Mouse (Mus musculus) cerebellum, postnatal 10 days (tissue): ENCODE measurements around the gene Elmo1.

Experiments
- DNase-seq, 2 experiments: peaks; one replicate each; pipeline ENCODE4 v3.0.0; 2021; ENCODE audit warnings: mixed read lengths in 2 of 2

The Elmo1 gene

DNA sequence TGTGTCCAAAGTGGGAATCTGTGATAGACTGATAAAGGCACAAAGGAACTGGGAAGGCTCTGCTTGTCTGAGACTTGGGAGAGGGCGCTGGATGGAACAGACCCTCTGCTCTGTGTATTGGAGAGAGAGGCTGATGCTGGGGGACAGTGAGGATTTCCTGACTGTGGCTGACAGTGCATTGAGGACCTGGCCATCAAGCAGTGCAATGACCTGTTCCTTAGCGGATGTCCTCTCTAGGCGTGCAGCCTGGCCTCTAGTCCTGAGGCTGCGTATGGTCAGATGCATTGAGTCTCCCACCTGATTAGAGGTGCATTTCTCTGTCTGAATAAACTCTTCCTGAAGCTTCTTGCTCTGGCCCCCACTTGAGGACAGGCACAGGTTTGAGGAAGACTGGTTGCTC is 384.2 kb downstream of the Elmo1 start:
- DNase-seq: no peak

DNA sequence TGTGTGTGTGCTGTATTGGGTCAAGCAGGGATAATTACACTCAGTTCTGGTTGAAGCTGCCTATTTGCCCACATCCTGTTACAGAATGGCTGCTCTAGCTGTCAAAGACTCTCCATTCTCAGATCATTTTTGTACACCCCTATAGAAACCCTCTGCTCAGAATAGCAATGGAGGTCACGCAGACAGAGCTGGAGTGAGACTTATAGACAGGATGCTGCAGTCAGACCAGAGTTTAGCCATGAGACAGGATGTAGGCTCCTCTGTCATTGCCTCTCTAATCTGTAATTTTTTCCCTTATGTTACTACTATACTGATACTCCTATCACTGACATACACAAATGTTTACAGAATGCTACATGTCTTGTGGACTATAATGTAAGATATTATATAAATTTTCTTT is 391.4 kb downstream of the Elmo1 start:
- DNase-seq: no peak

DNA sequence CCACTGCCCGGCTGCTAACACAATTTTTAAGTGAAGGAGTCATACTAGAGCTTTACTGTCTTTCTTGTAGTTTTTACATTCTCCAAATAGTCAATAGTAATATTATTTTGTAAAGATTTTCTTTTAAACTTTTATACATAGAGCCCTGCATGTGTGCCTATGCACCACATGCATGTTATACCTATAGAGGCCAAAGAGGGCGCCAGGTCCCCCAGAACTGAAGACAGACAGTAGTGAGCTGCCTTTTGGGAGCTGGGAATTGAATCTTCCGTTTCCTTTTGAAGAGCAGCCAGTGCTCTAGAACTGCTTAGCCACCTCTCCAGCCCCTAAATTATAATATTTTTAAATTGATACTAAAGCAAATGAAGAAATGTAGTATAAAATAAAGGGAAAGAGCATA is 398.7 kb downstream of the Elmo1 start:
- DNase-seq: peak; percentile 52 to 54

DNA sequence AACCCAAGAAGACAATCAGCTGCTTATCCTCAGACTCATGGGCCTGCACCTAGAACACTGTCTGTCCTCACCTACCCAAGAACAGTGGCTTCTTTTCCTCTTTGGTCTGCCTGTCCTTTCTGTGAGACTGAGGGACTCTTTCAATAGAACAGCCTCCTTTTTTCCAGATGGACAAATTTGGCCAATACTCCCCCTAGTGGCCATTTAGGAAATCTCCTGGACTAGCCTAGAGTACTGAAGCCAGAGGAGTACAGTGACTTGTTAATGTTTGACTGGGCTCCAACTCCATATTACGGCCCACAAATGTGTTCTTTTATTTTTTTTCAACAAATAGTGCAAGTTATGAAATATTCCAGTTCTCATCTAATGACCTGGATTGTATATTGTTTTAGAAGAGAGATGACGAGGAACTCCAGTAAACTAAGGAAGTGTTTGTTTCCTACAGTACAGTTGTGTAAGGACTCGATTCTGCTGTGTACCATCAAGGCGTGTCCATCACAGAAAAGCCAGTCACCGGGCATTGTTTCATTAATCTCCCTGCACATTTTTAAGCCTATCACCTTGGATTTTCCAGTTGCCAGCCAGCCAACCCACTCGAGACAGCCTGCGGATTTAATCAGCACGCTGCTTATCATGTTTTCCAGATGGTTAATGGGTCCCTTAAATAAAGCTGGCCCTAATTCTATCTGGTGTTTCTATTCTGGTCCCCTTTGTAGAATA is 399.5 kb downstream of the Elmo1 start:
- DNase-seq: peak; percentile 56 to 65

DNA sequence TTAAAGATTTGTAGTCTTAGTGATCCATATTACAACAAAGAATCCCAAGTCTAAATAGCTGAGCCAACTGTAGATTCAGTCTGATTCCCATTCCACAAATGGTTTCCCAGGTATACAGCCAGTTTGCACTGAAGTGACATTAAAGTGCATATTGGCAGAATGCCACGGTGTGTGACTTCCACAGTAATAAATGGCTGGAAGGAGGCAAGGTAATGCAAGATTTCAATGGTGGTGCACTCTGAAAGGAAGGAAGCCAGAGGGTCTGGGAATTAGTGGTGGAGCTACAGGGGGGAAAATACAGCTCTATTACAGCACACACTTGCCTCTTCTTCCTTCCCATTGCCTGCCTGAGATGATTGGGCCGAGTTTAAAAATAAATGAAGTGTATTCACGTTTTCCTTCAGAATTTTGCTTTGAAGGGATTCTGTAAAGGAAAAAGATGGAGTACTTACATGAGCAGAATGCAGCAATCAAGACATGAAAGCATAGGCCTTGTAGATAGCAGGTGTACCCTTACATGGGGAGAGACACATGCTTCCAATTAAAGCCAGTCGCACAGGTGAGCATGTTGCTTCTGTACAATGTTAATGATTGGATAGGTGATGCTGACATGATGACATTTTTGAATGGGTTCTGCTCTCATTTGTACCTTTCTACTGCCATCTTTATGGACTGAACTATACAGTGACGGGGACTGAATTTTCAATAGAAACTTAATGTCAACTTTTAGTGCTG is 400.6 kb downstream of the Elmo1 start:
- peak; percentile 41 to 47 for DNase-seq

DNA sequence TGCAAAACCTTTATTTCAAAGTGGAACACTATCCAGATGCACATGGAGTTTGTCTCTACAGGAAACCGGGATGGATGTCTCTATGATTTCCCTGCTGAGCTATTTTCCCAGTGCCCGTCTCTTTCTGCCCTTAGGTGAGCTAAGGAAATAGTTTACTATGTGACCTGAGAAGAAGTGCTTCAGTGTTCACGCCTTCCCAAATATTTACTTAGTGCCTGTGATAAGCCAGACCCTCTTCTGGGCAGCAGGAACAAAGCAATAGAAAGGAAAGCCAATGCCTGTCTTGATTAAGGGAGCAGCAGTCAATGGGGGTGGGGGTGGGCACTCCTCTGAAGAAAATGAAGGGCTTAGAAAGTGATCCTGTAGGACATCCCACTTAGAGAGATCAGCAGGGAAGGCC is 401.3 kb downstream of the Elmo1 start:
- no peak for DNase-seq

DNA sequence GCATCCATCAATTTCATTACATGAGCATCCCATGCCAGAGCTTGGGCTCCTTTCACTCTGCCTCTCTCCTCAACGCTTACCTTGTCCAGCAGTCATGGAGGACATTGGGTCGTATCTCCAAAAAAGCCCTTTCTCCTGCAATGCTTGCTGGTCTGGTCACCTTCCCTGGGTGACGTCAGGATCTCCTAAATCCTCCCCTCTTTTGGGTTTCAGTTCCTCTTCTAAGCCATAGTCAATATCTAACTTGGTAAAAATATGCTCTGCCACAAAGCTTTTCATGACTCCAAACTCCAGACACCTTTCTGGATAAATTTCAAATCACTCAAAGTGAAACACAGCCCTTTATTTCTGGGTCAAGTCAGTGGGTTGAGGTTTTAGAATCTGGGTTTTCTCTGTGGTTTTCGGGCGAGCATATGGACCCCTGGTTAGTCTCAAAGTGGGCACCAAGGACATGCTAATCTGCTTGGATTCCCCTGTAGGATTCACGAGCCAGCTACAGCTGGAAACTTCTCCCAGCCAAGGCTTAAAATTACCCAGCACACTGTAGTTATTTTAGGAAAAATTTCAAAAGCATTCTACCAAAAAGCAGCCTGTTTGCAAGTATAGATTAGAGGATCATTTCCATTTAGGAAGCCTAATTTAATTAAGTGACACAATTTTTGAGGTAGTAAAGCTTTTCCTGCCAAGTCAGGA is 403.8 kb downstream of the Elmo1 start:
- peak in 1 of 2 experiments; percentile 14 for DNase-seq

DNA sequence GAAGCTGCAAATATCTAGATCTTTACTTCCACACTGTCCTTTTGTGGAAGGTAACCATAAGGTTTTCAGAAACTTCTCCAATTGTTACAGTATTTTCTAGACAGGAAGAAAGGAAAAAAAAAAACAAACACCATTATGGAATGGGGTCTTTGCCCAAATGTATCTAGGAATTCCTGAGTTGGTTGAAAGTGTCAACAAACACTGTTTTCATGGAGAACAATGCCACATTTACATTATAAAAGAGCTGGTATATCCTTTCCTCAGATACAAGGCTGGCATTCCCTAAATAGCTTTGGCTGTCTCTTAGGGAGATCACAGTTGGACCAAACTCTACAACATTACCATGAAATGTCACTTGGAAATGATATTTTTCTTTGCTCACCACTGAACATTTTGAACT is 411.5 kb downstream of the Elmo1 start:
- no peak for DNase-seq

DNA sequence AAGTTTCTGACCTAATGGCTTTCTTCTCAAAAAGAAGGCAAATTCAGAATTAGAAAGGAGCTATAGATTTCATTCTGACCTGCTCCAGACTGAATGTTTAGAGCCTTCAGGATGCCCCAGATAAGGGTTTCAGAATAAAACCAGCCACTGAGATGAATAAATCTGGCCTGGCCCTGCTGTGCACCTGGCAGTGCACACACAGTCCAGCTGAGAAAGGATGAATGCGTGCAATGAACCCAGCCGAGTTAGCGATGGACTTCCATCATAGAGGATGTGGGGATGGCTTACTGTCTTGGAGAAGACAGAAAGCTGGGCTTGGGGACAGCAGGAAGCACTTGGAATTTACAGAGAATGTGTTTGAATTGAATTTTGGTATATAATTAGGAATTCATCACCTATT is 413.0 kb downstream of the Elmo1 start:
- DNase-seq: peak; percentile 67 to 82

DNA sequence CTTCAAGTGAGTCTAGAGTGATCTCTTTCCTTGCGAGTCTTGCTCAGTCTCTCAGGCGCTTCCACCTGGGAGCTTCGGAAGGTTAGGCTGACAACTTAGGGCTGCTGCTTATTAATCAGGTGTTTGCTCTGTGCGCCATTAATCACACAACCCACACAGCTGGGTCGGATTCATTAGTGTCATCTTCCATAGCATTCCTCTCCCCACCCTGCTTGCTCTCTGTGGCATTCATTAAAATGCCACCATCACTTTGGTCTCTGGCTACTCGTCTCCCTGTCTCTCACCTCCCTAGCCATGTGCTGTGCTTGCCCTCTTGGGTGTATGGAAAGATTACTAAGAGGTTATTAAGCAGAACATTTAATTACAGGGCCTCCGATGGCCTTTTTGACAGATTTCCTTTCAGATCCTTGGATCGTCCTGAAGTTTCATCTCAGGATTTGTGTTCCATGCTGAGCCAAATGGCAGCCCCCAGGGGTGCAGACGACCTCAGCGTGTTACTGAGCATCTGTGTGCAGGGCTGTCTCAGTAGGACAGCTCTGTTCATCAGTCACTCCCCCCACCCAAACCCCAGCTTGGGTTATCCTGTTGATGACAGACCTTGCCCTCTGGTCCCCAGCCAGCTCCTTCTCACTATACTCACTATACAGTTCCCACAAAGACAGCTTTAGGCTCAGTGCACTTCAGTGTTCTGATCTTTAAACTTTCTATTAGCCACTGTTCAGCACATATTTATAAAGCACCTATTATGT is 417.2 kb downstream of the Elmo1 start:
- peak in 1 of 2 experiments; percentile 54 for DNase-seq

DNA sequence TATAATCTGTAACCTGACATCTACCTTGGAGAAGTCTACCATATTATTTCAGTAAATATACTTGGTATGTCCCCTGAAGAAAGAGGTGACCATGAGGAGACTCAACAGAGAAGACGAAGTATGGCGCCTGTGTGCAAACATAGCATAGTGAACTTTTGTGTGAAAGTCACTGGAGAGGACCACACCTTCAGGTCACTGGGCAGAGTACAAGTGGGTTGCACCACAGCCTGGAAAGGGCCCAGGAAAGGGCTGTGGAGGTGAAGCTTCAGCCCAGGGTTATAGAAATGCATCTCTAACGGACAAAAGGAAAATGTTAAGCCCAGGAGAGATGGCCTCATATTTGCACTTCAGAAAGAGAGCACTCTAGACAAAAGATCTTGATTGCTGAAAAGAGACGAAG is 420.6 kb downstream of the Elmo1 start:
- DNase-seq: no peak

DNA sequence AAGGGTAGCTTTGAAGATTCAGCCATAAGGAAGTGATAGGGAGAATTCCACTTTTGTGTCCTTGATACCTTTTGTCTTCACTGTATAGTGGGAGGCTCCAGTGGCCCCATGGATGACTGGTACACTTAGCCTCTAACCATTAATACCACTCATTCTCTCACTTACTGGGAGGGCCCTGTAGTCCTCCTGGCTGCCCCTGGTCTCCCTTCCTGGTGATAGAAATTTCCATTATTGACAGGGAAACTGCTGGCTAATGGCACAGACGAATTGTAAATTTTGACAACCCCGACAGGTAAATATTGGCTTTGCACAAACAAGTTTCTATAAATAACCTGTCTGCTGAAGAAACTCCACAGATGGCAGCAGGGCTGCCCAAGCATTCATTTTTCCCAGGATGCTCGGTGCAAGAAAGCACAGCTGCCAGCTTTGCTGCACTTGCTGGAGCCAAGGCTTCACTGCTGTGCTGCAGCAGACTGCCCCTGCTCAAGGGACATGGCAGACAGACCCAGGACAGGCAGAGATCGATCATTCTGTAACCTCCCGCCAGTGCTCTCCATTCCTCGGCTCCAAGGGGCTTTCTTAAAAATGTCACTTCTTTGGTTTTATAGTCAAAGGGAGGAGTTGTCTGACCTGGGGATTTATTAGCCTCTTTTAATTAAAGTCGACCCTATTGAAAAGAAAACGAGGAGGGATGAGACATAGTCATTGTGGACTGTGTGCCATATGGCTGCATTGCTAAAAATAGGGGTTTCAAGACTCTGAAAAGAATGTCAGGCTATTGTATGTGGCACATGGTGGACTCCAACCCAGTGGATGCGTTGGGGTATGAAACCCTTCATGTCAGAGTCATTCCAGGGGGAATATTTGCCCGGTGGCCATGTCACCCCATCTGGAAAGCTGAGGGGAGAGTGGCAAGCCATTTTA is 422.2 kb downstream of the Elmo1 start:
- DNase-seq: peak; percentile 58 to 68

DNA sequence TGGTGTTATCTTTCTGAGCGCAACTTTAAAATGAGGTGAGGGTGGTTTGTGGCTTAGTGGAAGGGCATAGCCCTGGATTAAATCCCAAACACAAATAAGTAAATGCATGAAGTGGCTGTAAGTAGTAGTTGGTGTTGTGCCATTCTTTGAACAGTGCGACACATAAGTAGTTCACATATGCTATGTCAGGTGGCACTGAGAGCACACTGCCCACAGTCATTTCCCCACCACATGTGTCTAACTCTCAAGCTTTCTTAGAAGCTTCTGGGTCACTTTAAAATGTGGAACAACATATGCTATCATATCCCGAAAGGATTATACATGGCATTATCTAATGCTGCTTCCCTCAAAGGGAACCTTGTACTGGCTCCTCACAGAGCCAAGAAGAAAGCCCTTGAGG is 424.3 kb downstream of the Elmo1 start:
- DNase-seq: no peak

DNA sequence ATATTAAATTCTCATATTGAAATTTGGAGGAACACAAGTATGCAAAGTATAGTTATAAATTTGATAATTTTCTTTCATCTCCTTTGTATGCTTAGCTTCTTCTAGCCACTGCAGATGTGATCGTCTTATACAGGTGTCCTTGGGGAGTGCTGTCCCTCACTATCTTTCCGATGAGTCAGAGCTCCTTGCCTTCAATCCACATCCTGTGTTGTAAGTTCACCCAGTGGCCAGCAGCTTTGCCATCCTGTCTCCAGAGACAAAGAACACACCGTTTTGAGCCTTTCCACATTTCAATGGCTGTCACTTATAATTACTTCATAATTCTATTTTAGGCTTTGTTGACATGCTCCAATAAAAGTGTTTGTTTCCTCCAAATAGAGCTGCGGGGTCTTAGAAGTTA is 425.7 kb downstream of the Elmo1 start:
- no peak for DNase-seq

DNA sequence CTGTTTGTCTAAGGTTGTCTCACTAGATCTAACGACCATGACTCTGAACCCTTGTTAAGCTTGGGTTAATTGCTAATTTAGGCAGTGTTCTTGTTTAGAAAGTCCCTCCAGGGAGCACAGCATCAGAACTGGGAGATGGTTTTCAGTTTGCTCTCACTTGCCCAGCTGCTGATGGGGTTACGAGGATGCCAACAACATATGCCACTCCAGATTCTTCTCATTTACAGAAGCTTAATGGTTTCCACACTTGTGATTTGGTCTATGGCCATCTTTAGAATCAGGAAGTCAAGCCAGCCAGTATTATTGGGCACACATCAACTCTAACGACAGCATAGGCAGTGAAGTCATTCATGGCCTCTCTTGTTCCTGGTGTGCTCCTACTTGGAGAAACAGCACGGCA is 427.3 kb downstream of the Elmo1 start:
- DNase-seq: no peak

DNA sequence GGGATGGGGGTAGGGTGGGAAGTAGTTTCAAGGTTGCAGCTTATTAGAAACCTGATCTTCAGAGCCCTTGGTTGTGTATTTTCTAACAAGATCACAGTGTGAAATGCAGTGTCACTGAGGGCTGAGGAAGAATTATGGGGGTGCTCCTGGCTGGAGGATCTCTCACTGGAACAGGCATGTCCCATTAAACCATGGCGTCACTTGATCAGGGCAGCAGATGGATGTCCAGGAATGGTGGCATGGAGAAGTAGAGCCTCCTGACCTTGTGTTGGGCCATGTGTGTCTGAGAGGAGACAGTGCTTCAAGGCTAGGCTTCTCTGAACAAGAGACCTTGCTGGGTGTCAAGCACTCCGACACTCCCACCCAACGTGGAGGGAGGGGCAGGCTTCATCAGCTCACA is 431.1 kb downstream of the Elmo1 start:
- no peak for DNase-seq

DNA sequence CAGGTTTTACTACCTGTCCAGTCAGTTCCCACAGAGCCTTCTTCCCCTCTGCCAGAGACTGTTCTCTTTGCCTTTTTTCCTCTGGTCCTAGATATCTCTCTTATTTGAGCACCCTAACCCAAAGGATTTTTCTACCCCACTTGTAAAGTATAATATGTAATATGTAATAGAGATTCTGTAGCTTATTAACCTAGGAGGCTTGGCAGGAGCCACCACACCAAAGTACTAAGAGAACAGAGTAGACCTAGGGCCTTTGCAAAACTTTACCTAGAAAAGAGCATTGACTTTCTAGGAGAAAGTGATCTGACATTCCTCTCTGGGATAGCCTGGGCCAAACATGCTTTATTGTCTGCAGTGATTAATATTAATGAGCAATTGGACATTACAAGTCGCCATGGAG is 433.3 kb downstream of the Elmo1 start:
- no peak for DNase-seq

DNA sequence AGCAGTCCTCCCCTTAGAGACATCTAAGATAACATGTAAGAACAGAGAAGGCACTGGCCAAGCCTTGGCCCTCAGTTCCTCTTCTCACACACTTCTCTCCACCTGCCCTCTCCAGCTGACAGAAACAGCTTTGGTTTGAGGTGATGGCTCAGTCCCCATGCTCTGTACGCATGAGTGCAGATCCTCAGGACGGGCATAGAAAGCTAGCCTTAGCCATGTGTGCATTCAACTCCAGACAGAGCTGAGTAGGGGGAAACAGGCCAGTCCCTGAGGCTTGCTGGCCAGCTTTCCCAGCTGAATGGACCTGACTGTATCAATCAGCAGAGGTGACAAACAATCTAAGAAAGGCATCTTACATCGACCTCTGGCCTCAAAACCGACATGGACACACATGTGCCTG is 435.4 kb downstream of the Elmo1 start:
- DNase-seq: peak; percentile 59 to 66

DNA sequence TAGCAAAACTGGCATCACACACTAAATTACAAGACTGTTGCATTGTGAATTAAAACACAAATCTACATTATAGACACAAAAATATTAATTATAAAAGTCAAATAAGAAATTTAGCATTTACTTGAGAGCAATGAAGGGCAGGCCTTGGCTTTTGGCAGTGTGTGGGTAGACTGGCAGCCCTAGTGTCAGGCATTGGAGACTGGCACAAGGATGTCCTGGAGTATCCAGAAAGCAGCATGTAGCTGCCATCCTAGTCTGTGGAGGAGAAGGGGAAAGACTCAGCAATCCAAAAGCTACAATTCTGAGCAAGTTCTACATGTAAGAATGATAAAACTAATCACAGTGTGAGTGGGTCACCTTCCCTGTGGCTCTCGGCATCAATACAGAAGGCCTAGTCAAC is 446.7 kb downstream of the Elmo1 start:
- DNase-seq: peak in 1 of 2 experiments; percentile 53

DNA sequence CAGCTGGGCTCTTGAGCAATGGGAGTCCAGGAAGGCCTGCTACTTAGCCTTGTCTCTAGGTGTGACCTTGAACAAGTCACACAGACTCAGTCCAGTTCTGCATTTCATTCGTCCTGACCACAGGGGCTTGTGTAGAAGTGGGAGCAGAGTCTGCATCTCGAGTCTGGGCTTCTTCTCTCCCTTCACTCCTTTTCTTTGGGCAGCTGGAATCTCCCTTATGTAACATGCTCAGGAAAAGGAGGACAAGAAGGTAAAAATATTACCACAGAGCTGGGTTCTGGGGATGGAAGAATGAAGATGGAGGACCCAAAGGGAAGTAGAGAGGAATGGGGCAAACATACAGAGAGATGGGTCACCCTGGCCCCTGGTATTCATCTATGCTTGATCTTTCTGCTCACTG is 447.1 kb downstream of the Elmo1 start:
- DNase-seq: no peak

DNA sequence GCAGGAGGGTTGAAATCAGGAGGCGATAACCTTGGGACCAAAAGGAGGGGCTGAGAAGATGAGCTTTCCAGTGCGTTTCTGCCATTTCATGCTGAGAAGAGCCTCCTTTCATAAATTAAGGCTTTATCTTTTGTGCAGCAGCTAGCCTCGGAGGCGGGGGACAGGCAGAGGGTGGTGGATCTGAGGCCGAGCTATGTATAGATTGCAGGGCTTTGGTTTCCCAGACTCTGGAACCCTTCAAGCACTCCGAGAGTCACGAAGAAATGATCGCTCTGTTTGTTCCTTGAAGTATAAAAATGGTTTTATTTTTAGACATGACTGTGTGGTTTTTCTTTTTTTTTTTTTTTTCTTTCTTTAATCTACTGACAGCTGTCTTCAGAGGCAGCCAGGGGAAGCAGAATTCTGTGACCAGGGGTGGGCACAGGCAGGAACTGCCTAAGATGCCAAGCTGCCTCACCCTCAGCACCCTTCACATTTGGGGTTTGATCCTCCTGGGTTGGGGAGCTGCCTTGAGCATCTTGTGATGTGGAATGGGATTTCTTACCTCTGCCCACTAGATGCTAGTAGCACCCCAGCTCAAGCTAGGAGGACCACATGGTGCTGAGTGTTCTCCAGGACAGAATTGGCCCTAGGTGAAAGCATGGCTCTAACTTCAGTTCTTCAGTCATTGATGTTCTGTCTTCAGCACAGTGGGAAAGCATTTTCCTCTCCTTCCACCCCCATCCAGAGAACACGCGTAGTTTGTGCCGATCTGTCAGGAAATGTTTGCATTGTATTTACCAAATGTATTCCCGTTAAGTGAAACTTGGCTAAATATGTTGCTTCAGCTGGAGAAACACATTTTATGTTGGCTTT is 448.0 kb downstream of the Elmo1 start:
- no peak for DNase-seq
